Mouse (Mus musculus) heart, embryonic 14.5 days (tissue): ENCODE results near the gene Klhdc10. TPM values are rescaled to one million over a fixed set of nuclear protein-coding genes. Genes with fewer than 3 reads are reported as not detected.
"Not testable (repeated sequence)": the region's sequence is repeated elsewhere in the genome, so short reads cannot be mapped to it uniquely, and the experiment has no call there.

ENCODE experiments used
- ATAC-seq: fragments of 200-750 bp; cut with Nextera tagmentation; 2 replicates; pipeline ENCODE4 v1.8.0; 2017; ENCODE audit warnings: low read depth, moderate TSS enrichment; ENCODE audit not compliant: insufficient number of reproducible peaks, insufficient read depth, low FRiP score
- H3K27ac ChIP-seq, 2 experiments: fragments of 200-500 bp in 1 of 2; fragments of 300-500 bp in 1 of 2; sonication (generic) in 1 of 2; replicated peaks in 1 of 2; 2 replicates each; pipeline ENCODE4 v1.5.1; 2012 to 2014; ENCODE audit warnings: low read depth in 2 of 2, low read length in 2 of 2, control low read depth in 1 of 2, mild to moderate bottlenecking in 1 of 2, mixed read lengths in 1 of 2; ENCODE audit not compliant: control insufficient read depth in 1 of 2, insufficient read depth in 1 of 2
- H3K27me3 ChIP-seq: fragments of 300-500 bp; sonication (generic); 2 replicates; pipeline ENCODE4 v1.6.1; 2014; ENCODE audit warnings: mild to moderate bottlenecking, low read length, control low read depth; ENCODE audit not compliant: control insufficient read depth, insufficient read depth
- H3K36me3 ChIP-seq: fragments of 300-500 bp; sonication (generic); 2 replicates; pipeline ENCODE4 v1.6.1; 2014; ENCODE audit warnings: mild to moderate bottlenecking, control low read depth, low read length, mixed read lengths; ENCODE audit not compliant: control insufficient read depth, insufficient read depth
- H3K4me1 ChIP-seq, 2 experiments: fragments of 200-500 bp in 1 of 2; fragments of 300-500 bp in 1 of 2; sonication (generic) in 1 of 2; 2 replicates each; pipeline ENCODE4 v1.6.1; 2012 to 2014; ENCODE audit warnings: low read length in 2 of 2, control low read depth in 1 of 2, mixed read lengths in 1 of 2; ENCODE audit not compliant: control insufficient read depth in 2 of 2, insufficient read depth in 2 of 2
- H3K4me2 ChIP-seq: fragments of 300-500 bp; sonication (generic); 2 replicates; pipeline ENCODE4 v1.6.1; 2014; ENCODE audit warnings: mild to moderate bottlenecking, low read length
- H3K4me3 ChIP-seq, 2 experiments: fragments of 200-500 bp in 1 of 2; fragments of 300-500 bp in 1 of 2; sonication (generic) in 1 of 2; 2 replicates each; pipeline ENCODE4 v1.5.1; 2012 to 2014; ENCODE audit warnings: low read length in 2 of 2, mild to moderate bottlenecking in 2 of 2, control low read depth in 1 of 2, low read depth in 1 of 2, moderate library complexity in 1 of 2; ENCODE audit not compliant: control insufficient read depth in 1 of 2, insufficient read depth in 1 of 2
- H3K9ac ChIP-seq: fragments of 300-500 bp; sonication (generic); 2 replicates; pipeline ENCODE4 v1.6.1; 2014; ENCODE audit warnings: mild to moderate bottlenecking, low read length
- H3K9me3 ChIP-seq: fragments of 300-500 bp; sonication (generic); 2 replicates; pipeline ENCODE4 v1.6.1; 2016; ENCODE audit warnings: low read length, control low read depth; ENCODE audit not compliant: control insufficient read depth
- WGBS: fragments of 180-500 bp; shearing (Covaris S2); extraction: QIAGEN DNeasy Blood & Tissue Kit; methylation state at CpG from one replicate; pipeline ENCODE4 v1.1.7; 2014; 5-methylcytosine and 5-hydroxymethylcytosine counted together
- polyA plus RNA-seq: library from polyadenylated mRNA; unstranded; fragments of >200 nt; fragmentation: Nextera tagmentation; extraction: Ambion mirVana; gene quantifications from 2 replicates; pipeline ENCODE4 v1.2.1, GENCODE M21; 2014

Gene Klhdc10
- polyA plus RNA-seq, 1 experiment from 2014 or later, result 24.5 TPM

GRCm38 (mm10) chr6:30381116-30381515 lies 20.6 kb upstream of the Klhdc10 start:
- peaks cover 91% of the 10 kb centered on the region for H3K36me3 ChIP-seq
- no peak for ATAC-seq
- 63% methylated on average over 3 of the region's 3 CpGs for WGBS
- H3K27ac ChIP-seq, result no peak overlapping the region
- H3K4me3 ChIP-seq, result no peak overlapping the region
- H3K4me1 ChIP-seq, result peaks cover 5 to 6% of the 10 kb centered on the region in 2 experiments; a peak in 2 of 4 replicates
- H3K27me3 ChIP-seq, result no peaks in the 10 kb centered on the region
- H3K9ac ChIP-seq, result no peak overlapping the region
- no peaks in the 10 kb centered on the region for H3K9me3 ChIP-seq
- H3K4me2 ChIP-seq, result no peak overlapping the region

DNA sequence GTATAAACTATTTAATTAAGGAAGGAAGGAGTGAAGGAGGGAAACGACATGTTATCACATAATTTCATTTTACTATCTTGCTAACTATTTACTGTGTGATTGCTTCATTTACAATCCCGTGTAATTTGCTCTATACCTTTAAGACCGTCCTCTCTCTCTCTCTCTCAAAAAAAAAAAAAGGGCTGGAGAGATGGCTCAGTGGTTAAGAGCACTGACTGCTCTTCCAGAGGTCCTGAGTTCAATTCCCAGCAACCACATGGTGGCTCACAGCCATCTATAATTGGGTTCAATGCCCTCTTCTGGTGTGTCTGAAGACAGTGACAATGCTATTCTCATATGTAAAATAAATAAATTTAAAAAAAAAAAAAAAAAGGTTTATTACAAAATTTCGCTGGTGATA lies 11.4 kb upstream of the Klhdc10 start:
- not testable (repeated sequence) for H3K27me3 ChIP-seq, H3K4me1 ChIP-seq, ATAC-seq, H3K27ac ChIP-seq, H3K9me3 ChIP-seq
- 21% methylated on average over 4 of the region's 4 CpGs for WGBS
- H3K4me2 ChIP-seq, result peak overlapping the region; percentile 58
- H3K36me3 ChIP-seq, result peaks cover 26% of the 10 kb centered on the region
- H3K4me3 ChIP-seq, result peak overlapping the region; percentile 86 to 100
- peak overlapping the region; percentile 87 for H3K9ac ChIP-seq

DNA sequence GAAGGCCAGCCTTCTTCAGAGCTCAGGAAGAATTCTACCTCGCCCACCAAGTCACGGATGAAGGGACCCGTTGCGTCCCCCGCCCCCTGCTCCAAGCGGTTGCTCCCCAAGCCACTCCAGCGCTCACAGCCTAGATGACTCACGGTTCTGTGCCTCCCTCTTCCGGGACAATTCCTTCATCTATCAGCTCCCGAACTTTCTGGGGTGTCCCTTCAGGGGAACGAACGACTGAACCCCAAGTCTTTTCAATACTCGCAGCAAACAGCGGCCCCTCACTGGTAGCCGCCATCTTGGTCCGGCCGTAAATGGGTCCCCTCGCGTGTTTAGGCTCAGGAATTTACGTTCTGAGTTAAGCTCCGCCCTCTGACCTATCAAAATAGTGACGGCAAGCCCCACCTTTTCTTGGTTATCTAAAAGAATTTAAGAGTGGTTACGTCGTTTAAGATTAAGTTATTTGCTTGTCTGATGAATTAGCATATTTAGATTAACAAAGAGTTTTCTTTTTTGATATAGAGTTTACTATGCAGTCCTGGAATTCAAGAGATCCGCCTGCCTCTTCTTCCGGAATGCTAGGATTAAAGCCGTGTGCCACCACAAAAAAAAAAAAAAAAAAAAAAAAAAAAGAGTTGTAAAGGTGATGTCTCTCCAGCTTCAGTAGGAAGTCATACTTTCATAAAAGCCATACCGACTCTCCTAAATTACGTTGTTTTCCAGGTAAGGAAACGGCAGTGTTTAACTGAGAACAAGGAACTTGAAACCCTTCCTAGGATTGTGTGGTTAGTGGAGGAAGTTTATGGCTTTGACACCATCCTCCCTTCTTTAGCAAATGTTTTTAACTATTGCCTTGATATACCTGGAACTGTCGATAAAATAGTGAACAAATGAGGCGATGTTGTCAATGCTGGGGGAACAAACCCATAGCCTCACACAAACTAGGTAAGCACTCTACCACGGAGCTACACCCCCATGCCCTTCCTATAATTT lies 10.7 kb upstream of the Klhdc10 start, which contains the start of gene Zc3hc1:
Gene Zc3hc1 (minus strand): TSS at position 315 of the 984 bp plus-strand sequence.
- 15% methylated on average over 33 of the region's 33 CpGs for WGBS
- Histone ChIP-seq H3K27me3 (no peaks in the 10 kb centered on the region), H3K4me1 (peaks cover 0 to 3% of the 10 kb centered on the region in 2 experiments; a peak in 1 of 4 replicates), H3K4me3 (peak within 1 kb of the TSS; percentile 86 to 100), H3K4me2 (peak within 1 kb of the TSS; percentile 58), H3K9ac (peak within 1 kb of the TSS; percentile 87), H3K27ac (peak within 1 kb of the TSS in 1 of 2 experiments; percentile 53; a peak in 2 of 4 replicates), H3K36me3 (peaks cover 19% of the 10 kb centered on the region), H3K9me3 (no peaks in the 10 kb centered on the region)
- ATAC-seq, result peak; percentile 61; the same call in 1 of the 2 replicates

DNA sequence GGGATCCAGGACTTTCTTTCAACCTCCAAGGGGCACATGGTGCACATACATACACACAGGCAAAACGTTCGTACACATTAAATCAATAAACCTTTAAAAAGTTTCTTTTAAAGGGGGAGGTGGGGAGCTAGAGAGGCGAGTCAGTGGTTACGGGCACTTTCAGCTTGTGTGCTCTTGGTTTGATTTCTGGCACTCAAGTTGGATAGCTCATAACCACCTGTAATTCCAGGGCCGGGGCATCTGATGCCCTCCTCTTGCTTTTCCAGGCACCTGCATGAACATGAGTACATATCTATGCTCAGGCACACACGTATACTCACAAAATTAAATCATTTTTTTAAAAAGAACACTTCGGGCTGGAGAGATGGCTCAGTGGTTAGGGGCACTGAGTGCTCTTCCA lies 9.7 kb upstream of the Klhdc10 start:
- Histone ChIP-seq H3K27me3 (no peaks in the 10 kb centered on the region), H3K4me3 (no peak overlapping the region), H3K4me1 (peaks cover 0 to 3% of the 10 kb centered on the region in 2 experiments; a peak in 1 of 4 replicates), H3K9ac (no peak overlapping the region), H3K9me3 (no peaks in the 10 kb centered on the region), H3K4me2 (no peak overlapping the region), H3K27ac (no peak overlapping the region), H3K36me3 (peaks cover 9% of the 10 kb centered on the region)
- ATAC-seq, result no peak
- 90% methylated on average over 7 of the region's 7 CpGs for WGBS

GRCm38 (mm10) chr6:30400146-30400545 lies 1.5 kb upstream of the Klhdc10 start:
- no peak overlapping the region for H3K4me2 ChIP-seq
- H3K9me3 ChIP-seq, result no peaks in the 10 kb centered on the region
- ATAC-seq, result no peak
- 73% methylated on average over 5 of the region's 5 CpGs for WGBS
- H3K9ac ChIP-seq, result no peak overlapping the region
- H3K36me3 ChIP-seq, result no peaks in the 10 kb centered on the region
- H3K27ac ChIP-seq, result no peak overlapping the region
- no peak overlapping the region for H3K4me3 ChIP-seq
- H3K27me3 ChIP-seq, result no peaks in the 10 kb centered on the region
- peaks cover 0 to 9% of the 10 kb centered on the region in 2 experiments; a peak in 1 of 4 replicates for H3K4me1 ChIP-seq

GRCm38 (mm10) chr6:30400716-30401115 lies 952 bp upstream of the Klhdc10 start:
- H3K9me3 ChIP-seq, result no peaks in the 10 kb centered on the region
- peak overlapping the region in 1 of 2 experiments; percentile 100; a peak in 3 of 4 replicates for H3K4me3 ChIP-seq
- H3K4me1 ChIP-seq, result peaks cover 0 to 9% of the 10 kb centered on the region in 2 experiments; a peak in 1 of 4 replicates
- H3K36me3 ChIP-seq, result no peaks in the 10 kb centered on the region
- no peaks in the 10 kb centered on the region for H3K27me3 ChIP-seq
- H3K4me2 ChIP-seq, result peak overlapping the region; percentile 82
- H3K27ac ChIP-seq, result peak overlapping the region in 1 of 2 experiments; percentile 95; a peak in 2 of 4 replicates
- peak overlapping the region; percentile 97 for H3K9ac ChIP-seq
- no peak for ATAC-seq
- WGBS, result 12% methylated on average over 7 of the region's 7 CpGs

DNA sequence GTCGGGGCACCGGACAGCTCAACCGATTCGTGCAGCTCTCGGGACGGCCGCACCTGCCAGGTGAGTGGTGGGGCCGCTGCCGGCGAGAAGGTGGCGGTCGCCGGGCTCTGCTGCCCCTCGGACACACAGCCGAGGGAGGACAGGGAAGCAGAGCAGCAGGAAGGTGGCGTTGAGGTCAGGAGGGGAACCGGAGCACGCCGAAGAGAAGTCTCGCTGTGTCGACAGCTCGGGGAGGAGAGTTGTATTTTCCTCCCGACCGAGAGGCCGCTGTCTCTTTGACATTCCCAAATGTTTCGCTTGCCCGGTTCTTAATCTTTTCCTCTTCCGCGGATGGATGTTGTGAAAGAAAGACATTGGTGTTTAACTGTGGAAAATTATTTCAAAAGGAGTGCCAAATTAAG lies 423 bp downstream of the Klhdc10 start:
- Histone ChIP-seq H3K9ac (peak overlapping the region; percentile 97), H3K27me3 (no peaks in the 10 kb centered on the region), H3K4me1 (peaks cover 0 to 9% of the 10 kb centered on the region in 2 experiments; a peak in 1 of 4 replicates), H3K4me2 (peak overlapping the region; percentile 78), H3K9me3 (no peaks in the 10 kb centered on the region), H3K36me3 (no peaks in the 10 kb centered on the region), H3K4me3 (peak overlapping the region; percentile 100), H3K27ac (peak overlapping the region; percentile 95 to 96)
- ATAC-seq, result 0 out of 2 replicates have a peak, but pooled peaks have one; percentile 16
- WGBS, result under 1% methylated on average over 29 of the region's 29 CpGs
